Mouse (Mus musculus): Measurements from ENCODE around the gene Nol6. TPM values are rescaled to one million over a fixed set of nuclear protein-coding genes. Genes with fewer than 3 reads are reported as not detected.
A peak's percentile ranks its signal among the peaks of the same experiment; 100 is the strongest.

The Nol6 gene
- polyA plus RNA-seq, 1 experiment from 2014 or later, result 9.5 TPM

DNA sequence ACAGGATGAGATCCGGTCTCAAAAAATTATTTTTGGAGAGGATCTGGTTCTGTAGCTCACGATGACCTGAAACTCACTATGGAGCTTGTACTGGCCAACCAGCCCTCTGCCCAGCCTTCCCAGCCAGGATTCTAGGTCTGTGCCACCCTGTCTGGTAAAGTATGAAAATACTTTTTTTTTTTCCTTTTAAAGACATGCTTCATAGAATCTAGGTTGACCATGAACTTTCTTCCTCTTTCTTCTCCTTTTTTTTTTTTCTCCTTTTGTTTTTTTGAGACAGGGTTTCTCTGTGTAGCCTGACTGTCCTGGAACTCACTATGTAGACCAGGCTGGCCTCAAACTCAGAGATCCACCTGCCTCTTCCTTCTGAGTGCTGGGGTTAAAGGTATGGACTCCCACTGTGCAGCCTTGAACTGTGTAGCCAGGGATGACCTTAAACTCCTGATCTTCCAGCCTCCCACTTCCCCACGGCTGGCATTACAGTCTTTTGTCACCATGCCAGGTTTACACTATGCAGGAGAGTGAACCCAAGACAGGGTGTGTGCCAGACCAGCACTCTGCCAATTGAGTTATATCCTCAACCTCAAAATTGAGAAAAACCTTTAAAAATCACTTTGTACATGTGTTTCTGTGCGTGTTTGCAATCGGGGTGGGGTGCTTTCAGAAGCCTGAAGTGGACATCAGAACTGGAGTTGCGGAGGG is 16.1 kb upstream of the Nol6 start:
- no peaks in the 10 kb centered on the region for H3K4me1 ChIP-seq (replicated peaks; ENCODE audit: control insufficient read depth, insufficient read depth)
- H3K4me2 ChIP-seq (replicated peaks; ENCODE audit: low read depth), result no peak overlapping the region
- no peaks in the 10 kb centered on the region for H3K27me3 ChIP-seq (ENCODE audit: control insufficient read depth, insufficient read depth, low read length)
- H3K27ac ChIP-seq (replicated peaks), result no peak overlapping the region
- peaks cover 2% of the 10 kb centered on the region; the same call in 1 of the 2 replicates for H3K36me3 ChIP-seq (ENCODE audit: control insufficient read depth, insufficient read depth, low read length)
- no peak overlapping the region for H3K9ac ChIP-seq (ENCODE audit: low read length)
- ATAC-seq (ENCODE audit: low FRiP score, low TSS enrichment) (no peak), DNase-seq (ENCODE audit: low spot score) (no peak)
- no peak overlapping the region for H3K4me3 ChIP-seq (ENCODE audit: low read depth, low read length)
- H3K9me3 ChIP-seq (ENCODE audit: control insufficient read depth, low read length), result no peaks in the 10 kb centered on the region
- 80% methylated on average over 6 of the region's 6 CpGs for WGBS
- TF ChIP-seq CTCF (IDR thresholded peaks at IDR 0.05; ENCODE audit: low read depth), result no peak
- TF ChIP-seq EP300 (optimal IDR thresholded peaks at IDR 0.05), result no peak

DNA sequence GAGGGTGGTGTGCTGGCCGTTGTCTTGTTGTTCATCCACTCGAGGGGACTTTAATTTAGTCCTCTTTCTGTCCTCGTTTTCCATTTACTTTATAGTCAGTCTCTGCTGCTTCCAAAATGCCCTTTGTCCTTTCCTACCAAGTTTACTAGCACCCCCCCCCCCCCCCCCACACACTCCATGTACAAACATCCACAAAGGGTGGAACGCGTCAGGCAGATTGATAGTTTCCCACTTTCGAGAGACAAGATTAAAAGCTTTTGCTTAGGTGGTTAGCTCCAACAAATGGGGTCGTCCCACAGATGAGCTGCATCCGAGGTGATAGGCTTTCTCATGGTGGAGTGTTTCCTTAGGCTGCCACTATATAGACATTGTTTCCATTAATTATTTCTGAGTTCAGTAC is 12.6 kb upstream of the Nol6 start:
- Histone ChIP-seq H3K27ac (replicated peaks) (peak overlapping the region; percentile 99), H3K9ac (ENCODE audit: low read length) (peak overlapping the region; percentile 98), H3K27me3 (ENCODE audit: control insufficient read depth, insufficient read depth, low read length) (no peaks in the 10 kb centered on the region), H3K4me2 (replicated peaks; ENCODE audit: low read depth) (peak overlapping the region; percentile 69), H3K36me3 (ENCODE audit: control insufficient read depth, insufficient read depth, low read length) (peaks cover 2% of the 10 kb centered on the region; the same call in 1 of the 2 replicates), H3K9me3 (ENCODE audit: control insufficient read depth, low read length) (no peaks in the 10 kb centered on the region), H3K4me1 (replicated peaks; ENCODE audit: control insufficient read depth, insufficient read depth) (no peaks in the 10 kb centered on the region), H3K4me3 (ENCODE audit: low read depth, low read length) (peak overlapping the region; percentile 97)
- DNase-seq (ENCODE audit: low spot score) (peak; percentile 35), ATAC-seq (ENCODE audit: low FRiP score, low TSS enrichment) (no peak)
- TF ChIP-seq CTCF (IDR thresholded peaks at IDR 0.05; ENCODE audit: low read depth) (no peak), EP300 (optimal IDR thresholded peaks at IDR 0.05) (no peak)
- 0% methylated on average over 8 of the region's 8 CpGs for WGBS

DNA sequence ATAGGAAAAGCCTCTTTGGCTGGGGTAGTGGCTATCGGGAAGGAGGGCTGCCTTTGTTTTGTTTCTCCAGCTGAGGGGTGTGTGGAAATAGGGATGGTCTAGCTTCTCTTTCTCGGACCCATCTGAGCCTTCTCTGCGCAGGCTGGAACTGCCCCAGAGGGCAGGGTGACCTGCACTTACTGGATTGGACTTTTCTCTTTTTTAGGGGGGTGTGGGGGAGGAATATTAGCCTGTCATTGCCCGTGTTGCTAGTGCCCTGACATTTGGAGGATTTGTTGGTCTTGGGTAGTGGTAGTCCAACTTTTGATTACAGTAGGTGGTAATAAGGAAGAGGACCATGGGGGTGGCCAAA is 12.2 kb upstream of the Nol6 start:
- ATAC-seq (ENCODE audit: low FRiP score, low TSS enrichment) (peak; percentile 28), DNase-seq (ENCODE audit: low spot score) (no peak)
- peak overlapping the region; percentile 97 for H3K4me3 ChIP-seq (ENCODE audit: low read depth, low read length)
- H3K36me3 ChIP-seq (ENCODE audit: control insufficient read depth, insufficient read depth, low read length), result peaks cover 2% of the 10 kb centered on the region; the same call in 1 of the 2 replicates
- H3K9ac ChIP-seq (ENCODE audit: low read length), result peak overlapping the region; percentile 98
- H3K27ac ChIP-seq (replicated peaks), result peak overlapping the region; percentile 99
- no peaks in the 10 kb centered on the region for H3K9me3 ChIP-seq (ENCODE audit: control insufficient read depth, low read length)
- 0% methylated on average over 4 of the region's 4 CpGs for WGBS
- TF ChIP-seq CTCF (IDR thresholded peaks at IDR 0.05; ENCODE audit: low read depth), result no peak
- TF ChIP-seq EP300 (optimal IDR thresholded peaks at IDR 0.05), result no peak
- H3K4me1 ChIP-seq (replicated peaks; ENCODE audit: control insufficient read depth, insufficient read depth), result no peaks in the 10 kb centered on the region
- H3K27me3 ChIP-seq (ENCODE audit: control insufficient read depth, insufficient read depth, low read length), result no peaks in the 10 kb centered on the region
- H3K4me2 ChIP-seq (replicated peaks; ENCODE audit: low read depth), result peak overlapping the region; percentile 69

DNA sequence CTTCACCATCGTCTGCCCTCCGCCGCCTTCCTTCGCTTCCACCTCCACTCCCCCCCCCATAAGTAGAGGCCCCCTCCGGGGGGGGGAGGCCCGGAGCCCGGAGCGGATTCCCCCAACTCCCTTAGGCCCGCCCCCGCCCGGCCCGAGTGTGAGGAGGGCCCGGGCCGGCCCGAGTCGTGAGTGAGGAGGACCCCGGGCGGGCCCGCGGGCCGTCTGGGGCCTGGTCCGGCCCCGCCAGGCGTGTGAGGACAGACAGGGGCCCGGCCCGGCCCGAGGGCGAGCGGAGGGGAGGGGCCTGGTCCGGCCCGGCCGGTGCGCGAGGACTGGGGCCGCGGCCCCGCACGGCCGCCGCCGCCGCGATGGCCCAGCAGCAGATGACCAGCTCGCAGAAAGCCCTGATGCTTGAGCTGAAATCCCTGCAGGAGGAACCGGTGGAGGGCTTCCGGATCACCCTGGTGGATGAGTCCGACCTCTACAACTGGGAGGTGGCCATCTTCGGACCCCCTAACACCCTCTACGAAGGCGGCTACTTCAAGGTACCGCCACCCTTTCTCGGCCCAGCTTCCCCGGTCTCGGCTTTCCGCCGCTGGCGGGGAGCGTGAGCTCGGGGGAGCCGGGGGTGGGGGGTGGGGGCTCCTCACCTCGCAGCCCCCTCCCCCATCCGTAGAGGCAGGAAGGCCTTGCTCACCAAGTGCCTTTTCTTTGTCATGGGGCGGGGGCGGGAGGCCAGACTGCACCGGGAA is 11.6 kb upstream of the Nol6 start, which contains the start of gene Ube2r2:
TSS of gene Ube2r2 (plus strand) at position 33 of the 743 bp plus-strand sequence.
- ATAC-seq (ENCODE audit: low FRiP score, low TSS enrichment) (peak; percentile 78), DNase-seq (ENCODE audit: low spot score) (peak; percentile 75)
- Histone ChIP-seq H3K4me2 (replicated peaks; ENCODE audit: low read depth) (peak within 1 kb of the TSS; percentile 69), H3K4me3 (ENCODE audit: low read depth, low read length) (peak within 1 kb of the TSS; percentile 97), H3K9me3 (ENCODE audit: control insufficient read depth, low read length) (no peaks in the 10 kb centered on the region), H3K4me1 (replicated peaks; ENCODE audit: control insufficient read depth, insufficient read depth) (no peaks in the 10 kb centered on the region), H3K27ac (replicated peaks) (peak within 1 kb of the TSS; percentile 99), H3K36me3 (ENCODE audit: control insufficient read depth, insufficient read depth, low read length) (no peaks in the 10 kb centered on the region), H3K27me3 (ENCODE audit: control insufficient read depth, insufficient read depth, low read length) (no peaks in the 10 kb centered on the region), H3K9ac (ENCODE audit: low read length) (peak within 1 kb of the TSS; percentile 98)
- peak; percentile 27; the same call in 1 of the 2 replicates for TF ChIP-seq CTCF (IDR thresholded peaks at IDR 0.05; ENCODE audit: low read depth)
- TF ChIP-seq EP300 (optimal IDR thresholded peaks at IDR 0.05), result no peak
- 1% methylated on average over 51 of the region's 65 CpGs for WGBS

DNA sequence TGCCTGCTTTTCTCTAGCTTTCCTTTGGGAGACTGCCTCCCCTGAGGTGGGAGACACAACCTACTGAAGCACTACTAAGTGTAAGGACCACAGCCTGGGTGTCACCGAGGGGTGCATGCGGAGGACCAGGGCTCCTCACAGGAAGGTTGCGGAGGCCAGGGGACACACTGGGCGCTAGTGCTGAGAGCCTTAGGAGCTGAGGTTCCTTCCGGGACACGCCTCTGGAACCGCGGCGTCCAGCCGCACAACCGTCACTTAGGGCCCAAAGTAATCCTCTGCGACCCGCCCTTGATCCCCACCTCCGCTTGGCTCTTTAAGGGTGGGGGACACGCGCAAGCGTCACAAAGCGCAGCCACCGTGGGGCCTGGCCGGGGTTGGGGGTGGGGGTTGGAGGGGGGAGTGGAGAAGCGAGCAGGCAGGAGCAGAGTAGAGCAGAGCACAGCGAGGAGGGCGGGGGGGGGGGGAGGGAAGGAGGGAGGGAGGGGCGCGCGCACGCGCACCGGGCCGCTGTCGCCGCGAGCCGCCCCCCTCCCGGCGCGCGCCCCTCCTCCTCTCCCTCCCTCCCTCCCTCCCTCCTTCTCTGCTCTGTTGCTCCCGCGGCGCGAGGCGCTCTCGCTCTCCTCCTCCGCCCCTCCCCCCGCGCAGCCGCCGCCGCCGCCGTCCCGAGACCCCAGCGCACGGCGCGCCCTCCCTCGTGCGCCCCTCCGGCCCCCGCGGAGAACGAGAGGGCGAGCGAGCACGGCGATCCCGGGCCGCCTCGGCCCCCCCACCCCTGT is 10.9 kb upstream of the Nol6 start:
- Histone ChIP-seq H3K9ac (ENCODE audit: low read length) (peak overlapping the region; percentile 98), H3K4me2 (replicated peaks; ENCODE audit: low read depth) (peak overlapping the region; percentile 69), H3K27ac (replicated peaks) (peak overlapping the region; percentile 99), H3K9me3 (ENCODE audit: control insufficient read depth, low read length) (no peaks in the 10 kb centered on the region), H3K4me1 (replicated peaks; ENCODE audit: control insufficient read depth, insufficient read depth) (no peaks in the 10 kb centered on the region), H3K27me3 (ENCODE audit: control insufficient read depth, insufficient read depth, low read length) (no peaks in the 10 kb centered on the region), H3K4me3 (ENCODE audit: low read depth, low read length) (peak overlapping the region; percentile 97), H3K36me3 (ENCODE audit: control insufficient read depth, insufficient read depth, low read length) (no peaks in the 10 kb centered on the region)
- peak; percentile 93 for DNase-seq (ENCODE audit: low spot score)
- WGBS, result 0% methylated on average over 16 of the region's 70 CpGs
- ATAC-seq (ENCODE audit: low FRiP score, low TSS enrichment), result peak; percentile 93
- no peak for TF ChIP-seq EP300 (optimal IDR thresholded peaks at IDR 0.05)
- TF ChIP-seq CTCF (IDR thresholded peaks at IDR 0.05; ENCODE audit: low read depth), result no peak
